Mouse (Mus musculus): ENCODE results near the gene Pgpep1.

DNA sequence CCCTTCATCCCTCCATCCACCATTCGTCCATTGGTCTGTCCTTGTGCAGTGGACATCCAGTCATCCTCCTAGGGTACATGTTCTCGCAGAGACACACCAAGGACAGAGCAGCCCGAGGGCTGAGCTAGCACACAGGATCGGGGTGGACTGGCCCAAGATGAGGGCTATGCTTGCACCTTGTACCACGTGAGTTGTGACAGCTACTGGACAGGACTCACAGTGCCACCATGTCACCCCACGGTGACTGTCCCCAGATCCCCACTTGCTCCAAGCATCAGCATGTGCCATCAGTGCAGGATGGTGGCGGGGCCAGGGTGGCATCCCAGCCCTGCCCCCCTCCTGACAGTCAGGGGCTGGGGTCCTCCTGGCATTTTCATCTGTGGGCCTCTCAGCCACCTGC, 55.6 kb downstream of the Pgpep1 start:
- TF ChIP-seq CTCF (conservative IDR thresholded peaks at IDR 0.05; ENCODE audit: low read length) (no peak), NANOG (IDR thresholded peaks at IDR 0.05; ENCODE audit: borderline replicate concordance, low read length) (no peak)
